Mouse (Mus musculus): ENCODE results near the gene Dusp16. TPM values are rescaled to one million over a fixed set of nuclear protein-coding genes. Genes with fewer than 3 reads are reported as not detected.

The Dusp16 gene
- polyA plus RNA-seq, 1 experiment from 2014 or later = 12.3 TPM

DNA sequence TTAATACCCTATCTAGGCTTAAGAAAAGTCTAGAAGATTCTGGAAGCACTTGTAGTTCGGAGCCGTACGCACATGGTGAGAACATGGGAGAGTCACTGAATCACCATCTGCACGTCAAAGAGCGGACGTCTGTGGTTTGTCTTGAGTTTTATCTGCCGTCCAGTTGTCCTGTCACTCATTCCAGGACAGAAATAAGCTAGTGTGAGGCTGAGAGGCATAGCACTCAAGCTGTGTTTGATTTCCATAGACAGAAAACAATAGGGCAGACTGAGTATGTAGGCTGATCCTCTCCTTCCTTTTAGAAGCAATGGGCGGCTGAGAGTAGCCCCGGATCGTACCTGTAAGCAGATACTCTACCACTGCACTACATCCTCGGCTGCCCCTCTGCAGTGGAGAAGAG lies 38.6 kb downstream of the Dusp16 start:
- WGBS = 94% methylated on average over 11 of the region's 11 CpGs
- no peaks in the 10 kb centered on the region for H3K4me1 ChIP-seq (ENCODE audit: control insufficient read depth, insufficient read depth, low read length)
- H3K4me3 ChIP-seq (ENCODE audit: low read length) = no peak overlapping the region
- H3K9ac ChIP-seq (ENCODE audit: low read depth, low read length) = no peak overlapping the region
- H3K36me3 ChIP-seq (ENCODE audit: control insufficient read depth, insufficient read depth, low read length) = peaks cover 9% of the 10 kb centered on the region; the same call in 1 of the 2 replicates
- no peaks in the 10 kb centered on the region for H3K9me3 ChIP-seq (ENCODE audit: control insufficient read depth, low read length)
- no peak overlapping the region for H3K27ac ChIP-seq (ENCODE audit: low read depth, low read length)
- H3K4me2 ChIP-seq (replicated peaks; ENCODE audit: low read depth, low read length) = no peak overlapping the region
- no peaks in the 10 kb centered on the region for H3K27me3 ChIP-seq (ENCODE audit: control insufficient read depth, insufficient read depth, low read length)
- ATAC-seq (ENCODE audit: low FRiP score, low TSS enrichment) = no peak

DNA sequence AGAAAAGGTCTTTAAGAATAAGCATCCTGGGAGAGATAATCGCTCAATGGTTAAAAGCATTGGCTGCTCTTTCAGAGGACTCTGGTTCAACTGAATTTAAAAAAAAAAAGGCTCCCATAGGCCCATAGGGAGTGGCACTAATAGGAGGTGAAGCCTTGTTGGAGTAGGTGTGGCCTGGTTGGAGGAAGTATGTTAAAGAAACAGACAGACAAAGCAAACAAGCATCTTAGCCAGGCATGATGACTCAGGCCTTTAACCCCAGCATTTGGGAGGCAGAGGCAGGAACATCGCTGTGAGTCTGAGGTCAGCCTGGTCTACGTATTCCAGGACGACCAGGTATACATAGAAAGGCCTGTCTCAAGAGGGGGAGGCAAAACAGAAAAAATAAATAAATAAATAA lies 39.0 kb downstream of the Dusp16 start:
- Histone ChIP-seq H3K4me3 (ENCODE audit: low read length) (no peak overlapping the region), H3K27me3 (ENCODE audit: control insufficient read depth, insufficient read depth, low read length) (no peaks in the 10 kb centered on the region), H3K4me2 (replicated peaks; ENCODE audit: low read depth, low read length) (no peak overlapping the region), H3K36me3 (ENCODE audit: control insufficient read depth, insufficient read depth, low read length) (peaks cover 6% of the 10 kb centered on the region; the same call in 1 of the 2 replicates), H3K9ac (ENCODE audit: low read depth, low read length) (no peak overlapping the region), H3K27ac (ENCODE audit: low read depth, low read length) (no peak overlapping the region), H3K9me3 (ENCODE audit: control insufficient read depth, low read length) (no peaks in the 10 kb centered on the region), H3K4me1 (ENCODE audit: control insufficient read depth, insufficient read depth, low read length) (no peaks in the 10 kb centered on the region)
- no peak for ATAC-seq (ENCODE audit: low FRiP score, low TSS enrichment)
- 95% methylated on average over 4 of the region's 4 CpGs for WGBS

DNA sequence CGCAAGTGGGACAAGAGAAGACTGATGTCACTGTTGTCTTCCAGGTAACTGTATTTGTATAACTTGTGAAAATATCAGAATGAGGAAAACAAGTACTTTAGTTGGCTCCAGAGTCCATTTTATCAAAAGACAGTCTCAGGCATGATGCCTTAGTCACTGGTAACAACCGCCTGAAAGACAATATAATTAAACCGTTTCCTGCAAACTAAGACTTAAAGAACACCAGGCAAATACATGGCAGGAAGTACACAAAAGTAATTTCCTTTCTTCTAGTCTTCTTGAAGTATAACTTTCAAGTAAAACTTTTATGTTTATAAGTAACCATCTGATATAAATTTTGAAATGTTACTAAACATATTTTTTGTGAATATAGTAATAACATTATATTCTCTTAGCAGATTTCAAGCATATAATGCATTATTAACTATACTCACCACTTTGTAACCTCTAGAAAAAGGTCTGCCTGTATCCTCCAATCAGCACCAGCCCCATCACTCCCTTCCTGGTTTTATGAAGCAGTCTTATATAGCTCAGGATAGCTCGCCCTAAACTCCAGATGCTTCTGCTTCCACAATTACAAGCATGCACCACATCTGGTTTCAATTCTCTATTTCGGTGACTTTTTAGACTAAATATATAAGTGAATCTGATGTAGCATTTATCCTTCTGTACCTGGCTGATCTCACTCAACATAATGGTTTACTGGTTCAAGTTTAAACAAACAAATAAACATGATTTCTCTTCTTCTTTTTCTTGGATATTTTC lies 40.4 kb downstream of the Dusp16 start:
- no peaks in the 10 kb centered on the region for H3K27me3 ChIP-seq (ENCODE audit: control insufficient read depth, insufficient read depth, low read length)
- H3K4me1 ChIP-seq (ENCODE audit: control insufficient read depth, insufficient read depth, low read length) = no peaks in the 10 kb centered on the region
- no peak overlapping the region for H3K9ac ChIP-seq (ENCODE audit: low read depth, low read length)
- H3K36me3 ChIP-seq (ENCODE audit: control insufficient read depth, insufficient read depth, low read length) = peaks cover 4% of the 10 kb centered on the region; the same call in 1 of the 2 replicates
- no peak overlapping the region for H3K27ac ChIP-seq (ENCODE audit: low read depth, low read length)
- no peak for ATAC-seq (ENCODE audit: low FRiP score, low TSS enrichment)
- WGBS = 79% methylated on average over 5 of the region's 5 CpGs
- H3K4me2 ChIP-seq (replicated peaks; ENCODE audit: low read depth, low read length) = no peak overlapping the region
- no peaks in the 10 kb centered on the region for H3K9me3 ChIP-seq (ENCODE audit: control insufficient read depth, low read length)
- H3K4me3 ChIP-seq (ENCODE audit: low read length) = no peak overlapping the region

DNA sequence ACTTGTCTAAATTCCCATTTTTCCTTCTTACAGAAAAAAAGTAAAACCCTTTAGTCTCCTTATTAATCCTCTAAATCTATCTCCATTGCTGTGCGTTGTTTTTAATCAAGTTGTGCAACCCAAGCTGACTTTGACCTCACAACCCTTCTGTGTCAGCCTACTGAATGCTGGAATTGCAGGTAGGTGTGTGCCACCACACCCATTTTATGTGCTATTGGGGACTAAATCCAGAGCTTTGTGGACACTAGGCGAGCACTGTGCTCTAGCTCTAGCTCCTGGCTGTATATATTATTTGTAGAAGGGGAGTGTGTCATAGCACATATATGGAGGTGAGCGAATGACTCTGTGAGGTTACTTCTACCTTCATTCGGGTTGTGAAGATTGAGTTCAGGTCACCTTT lies 41.3 kb downstream of the Dusp16 start:
- ATAC-seq (ENCODE audit: low FRiP score, low TSS enrichment) = no peak
- Histone ChIP-seq H3K4me3 (ENCODE audit: low read length) (no peak overlapping the region), H3K4me1 (ENCODE audit: control insufficient read depth, insufficient read depth, low read length) (no peaks in the 10 kb centered on the region), H3K27ac (ENCODE audit: low read depth, low read length) (no peak overlapping the region), H3K9me3 (ENCODE audit: control insufficient read depth, low read length) (no peaks in the 10 kb centered on the region), H3K4me2 (replicated peaks; ENCODE audit: low read depth, low read length) (no peak overlapping the region), H3K9ac (ENCODE audit: low read depth, low read length) (no peak overlapping the region), H3K36me3 (ENCODE audit: control insufficient read depth, insufficient read depth, low read length) (peaks cover 4% of the 10 kb centered on the region; the same call in 1 of the 2 replicates), H3K27me3 (ENCODE audit: control insufficient read depth, insufficient read depth, low read length) (no peaks in the 10 kb centered on the region)
- WGBS = 94% methylated on average over 4 of the region's 4 CpGs

DNA sequence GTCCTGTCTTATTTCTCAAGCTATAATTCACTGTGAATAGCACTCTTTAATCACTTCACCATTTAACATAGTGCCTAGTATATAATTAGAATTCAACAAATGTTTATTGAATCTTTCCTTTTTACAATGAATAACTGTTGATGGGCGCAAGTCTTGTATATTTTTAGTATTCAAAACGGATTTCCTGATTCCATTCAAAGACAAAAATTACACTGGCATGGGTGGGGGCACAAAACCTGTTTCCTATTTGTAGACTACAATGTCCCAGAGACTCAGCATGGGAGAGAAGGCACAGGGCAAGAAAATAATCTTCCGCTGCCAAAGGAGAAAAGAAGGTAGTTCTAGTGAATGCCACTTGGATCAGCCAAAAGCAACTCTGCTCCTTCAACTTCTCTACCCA lies 44.3 kb downstream of the Dusp16 start:
- ATAC-seq (ENCODE audit: low FRiP score, low TSS enrichment) = no peak
- WGBS = 90% methylated on average over 3 of the region's 3 CpGs

DNA sequence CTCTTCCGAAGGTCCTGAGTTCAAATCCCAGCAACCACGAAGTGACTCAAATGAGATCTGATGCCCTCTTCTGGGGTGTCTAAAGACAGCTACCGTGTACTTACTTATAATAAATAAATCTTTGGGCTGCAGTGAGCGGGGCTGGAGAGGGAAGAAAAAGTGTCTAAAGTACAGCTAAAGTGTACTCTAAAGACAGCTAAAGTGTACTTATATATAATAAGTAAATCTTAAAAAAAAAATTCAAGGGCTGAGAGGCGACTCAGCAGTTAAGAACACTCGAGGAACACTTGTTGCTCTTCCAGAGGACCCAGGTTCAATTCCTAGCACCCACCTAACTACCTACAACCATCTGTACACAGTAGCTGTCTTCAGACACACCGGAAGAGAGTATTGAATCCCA lies 46.5 kb downstream of the Dusp16 start:
- Histone ChIP-seq H3K9me3 (ENCODE audit: control insufficient read depth, low read length) (no peaks in the 10 kb centered on the region), H3K4me3 (ENCODE audit: low read length) (no peak overlapping the region), H3K4me2 (replicated peaks; ENCODE audit: low read depth, low read length) (no peak overlapping the region), H3K4me1 (ENCODE audit: control insufficient read depth, insufficient read depth, low read length) (no peaks in the 10 kb centered on the region), H3K27me3 (ENCODE audit: control insufficient read depth, insufficient read depth, low read length) (no peaks in the 10 kb centered on the region), H3K36me3 (ENCODE audit: control insufficient read depth, insufficient read depth, low read length) (no peaks in the 10 kb centered on the region), H3K27ac (ENCODE audit: low read depth, low read length) (no peak overlapping the region), H3K9ac (ENCODE audit: low read depth, low read length) (no peak overlapping the region)
- no peak for ATAC-seq (ENCODE audit: low FRiP score, low TSS enrichment)
- WGBS = 97% methylated on average over 7 of the region's 7 CpGs

More for the DNA sequence above, 44.3 kb downstream of the Dusp16 start:
- H3K9ac ChIP-seq (ENCODE audit: low read depth, low read length) = no peak overlapping the region
- no peaks in the 10 kb centered on the region for H3K4me1 ChIP-seq (ENCODE audit: control insufficient read depth, insufficient read depth, low read length)
- no peak overlapping the region for H3K4me2 ChIP-seq (replicated peaks; ENCODE audit: low read depth, low read length)
- no peak overlapping the region for H3K27ac ChIP-seq (ENCODE audit: low read depth, low read length)
- no peaks in the 10 kb centered on the region for H3K9me3 ChIP-seq (ENCODE audit: control insufficient read depth, low read length)
- H3K36me3 ChIP-seq (ENCODE audit: control insufficient read depth, insufficient read depth, low read length) = no peaks in the 10 kb centered on the region
- no peak overlapping the region for H3K4me3 ChIP-seq (ENCODE audit: low read length)
- H3K27me3 ChIP-seq (ENCODE audit: control insufficient read depth, insufficient read depth, low read length) = no peaks in the 10 kb centered on the region

DNA sequence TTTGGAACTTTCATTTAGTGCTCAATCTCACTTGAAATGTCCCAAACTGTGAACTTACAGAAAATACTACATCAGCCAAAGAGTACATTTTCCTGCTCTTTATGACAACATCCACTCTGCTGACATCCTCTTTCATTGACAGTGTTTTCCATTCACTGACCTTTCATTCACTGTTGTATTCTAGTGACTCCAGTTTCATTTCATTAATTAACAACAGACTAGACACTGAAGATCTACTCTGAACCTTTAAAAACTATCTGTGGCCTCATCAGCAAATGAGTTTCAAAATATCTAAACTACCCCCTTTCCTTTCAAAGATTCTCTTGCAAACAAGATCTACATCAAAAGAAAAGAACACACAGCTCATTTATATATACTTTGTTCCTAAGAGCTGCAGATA lies 48.9 kb downstream of the Dusp16 start:
- peaks cover 6% of the 10 kb centered on the region; the same call in 1 of the 2 replicates for H3K36me3 ChIP-seq (ENCODE audit: control insufficient read depth, insufficient read depth, low read length)
- ATAC-seq (ENCODE audit: low FRiP score, low TSS enrichment) = no peak
- H3K4me1 ChIP-seq (ENCODE audit: control insufficient read depth, insufficient read depth, low read length) = no peaks in the 10 kb centered on the region
- H3K4me2 ChIP-seq (replicated peaks; ENCODE audit: low read depth, low read length) = no peak overlapping the region
- H3K9me3 ChIP-seq (ENCODE audit: control insufficient read depth, low read length) = no peaks in the 10 kb centered on the region
- H3K4me3 ChIP-seq (ENCODE audit: low read length) = no peak overlapping the region
- H3K27me3 ChIP-seq (ENCODE audit: control insufficient read depth, insufficient read depth, low read length) = no peaks in the 10 kb centered on the region
- no peak overlapping the region for H3K9ac ChIP-seq (ENCODE audit: low read depth, low read length)
- H3K27ac ChIP-seq (ENCODE audit: low read depth, low read length) = no peak overlapping the region

DNA sequence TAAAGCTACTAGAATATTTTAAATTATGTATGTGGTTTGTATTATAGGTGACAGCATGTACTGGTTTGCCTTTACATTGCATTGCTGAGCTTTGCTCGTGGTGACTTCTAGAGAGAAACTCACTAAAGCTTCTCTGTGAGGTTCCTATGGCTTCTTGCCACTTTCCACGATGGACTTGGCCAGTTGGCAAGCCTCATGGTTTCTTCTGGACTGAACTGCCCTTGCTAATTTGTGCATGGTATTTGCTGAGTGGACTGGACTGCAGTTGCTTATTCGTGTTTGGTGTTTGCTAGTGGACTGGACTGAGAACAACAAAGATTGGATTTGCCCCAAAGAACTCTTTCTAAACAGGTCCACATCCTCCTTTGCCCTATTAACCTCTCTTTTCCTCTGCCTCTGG lies 55.6 kb downstream of the Dusp16 start:
- ATAC-seq (ENCODE audit: low FRiP score, low TSS enrichment) = no peak
- H3K4me1 ChIP-seq (ENCODE audit: control insufficient read depth, insufficient read depth, low read length) = no peaks in the 10 kb centered on the region
- H3K36me3 ChIP-seq (ENCODE audit: control insufficient read depth, insufficient read depth, low read length) = peaks cover 6% of the 10 kb centered on the region; the same call in 1 of the 2 replicates
- no peak overlapping the region for H3K9ac ChIP-seq (ENCODE audit: low read depth, low read length)
- WGBS = 84% methylated on average over 3 of the region's 3 CpGs
- no peak overlapping the region for H3K27ac ChIP-seq (ENCODE audit: low read depth, low read length)
- no peak overlapping the region for H3K4me3 ChIP-seq (ENCODE audit: low read length)
- H3K9me3 ChIP-seq (ENCODE audit: control insufficient read depth, low read length) = no peaks in the 10 kb centered on the region
- H3K27me3 ChIP-seq (ENCODE audit: control insufficient read depth, insufficient read depth, low read length) = no peaks in the 10 kb centered on the region
- H3K4me2 ChIP-seq (replicated peaks; ENCODE audit: low read depth, low read length) = no peak overlapping the region

DNA sequence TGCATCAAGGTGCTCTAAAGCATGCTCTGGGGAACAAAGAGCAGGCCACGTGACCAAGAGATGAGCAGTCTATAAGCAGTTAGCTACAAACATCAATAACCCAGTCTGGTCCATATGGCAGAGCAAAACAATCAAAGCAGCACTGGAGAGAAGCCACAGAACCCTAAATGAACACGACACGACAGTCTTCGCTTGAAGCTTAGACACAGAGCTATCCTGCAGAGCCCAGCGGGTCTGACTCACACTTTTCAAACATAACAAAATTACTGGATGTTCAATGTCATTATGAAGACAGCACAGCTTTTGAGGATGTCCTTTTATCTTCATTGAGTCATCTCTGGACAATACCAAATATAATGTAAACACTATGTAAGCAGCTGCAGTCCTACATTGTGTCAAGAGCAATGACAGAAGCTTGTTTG lies 58.6 kb downstream of the Dusp16 start:
- ATAC-seq (ENCODE audit: low FRiP score, low TSS enrichment) = no peak
- no peaks in the 10 kb centered on the region for H3K27me3 ChIP-seq (ENCODE audit: control insufficient read depth, insufficient read depth, low read length)
- WGBS = 87% methylated on average over 5 of the region's 5 CpGs
- H3K9ac ChIP-seq (ENCODE audit: low read depth, low read length) = no peak overlapping the region
- no peaks in the 10 kb centered on the region for H3K4me1 ChIP-seq (ENCODE audit: control insufficient read depth, insufficient read depth, low read length)
- H3K36me3 ChIP-seq (ENCODE audit: control insufficient read depth, insufficient read depth, low read length) = peaks cover 3% of the 10 kb centered on the region; the same call in 1 of the 2 replicates
- no peak overlapping the region for H3K27ac ChIP-seq (ENCODE audit: low read depth, low read length)
- H3K4me3 ChIP-seq (ENCODE audit: low read length) = no peak overlapping the region
- no peaks in the 10 kb centered on the region for H3K9me3 ChIP-seq (ENCODE audit: control insufficient read depth, low read length)
- no peak overlapping the region for H3K4me2 ChIP-seq (replicated peaks; ENCODE audit: low read depth, low read length)

Data from kidney, embryonic 14.5 days (tissue).